ENCODE assay signal across 12 mouse cellular contexts in the genomic region with DNA sequence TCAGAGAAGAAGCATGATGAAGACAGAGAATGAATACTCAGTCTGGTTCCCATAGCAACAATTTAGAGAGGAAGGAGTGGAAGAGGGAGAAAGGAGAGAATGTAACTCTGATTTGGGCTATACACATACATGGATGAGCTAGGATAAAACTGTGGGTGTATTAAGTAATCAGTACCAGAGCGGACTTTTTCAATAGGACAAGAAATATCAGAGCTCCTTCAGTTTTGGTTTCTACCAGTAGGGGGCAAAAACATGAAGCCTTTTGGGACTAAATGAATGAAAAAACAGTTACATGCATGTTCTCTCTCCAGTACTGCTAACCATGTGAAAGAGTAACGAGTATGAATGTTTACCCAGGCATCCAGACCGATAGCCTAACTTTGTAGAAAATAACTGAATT.
A peak's percentile ranks its signal among the peaks of the same experiment; 100 is the strongest.
DNase-seq lines count a peak whose midpoint lies in the region; ATAC-seq and TF ChIP-seq lines count a peak whose summit lies in the region.
"Had no signal": no experiment of that assay in that cellular context is flagged by ENCODE, and none has a peak within 500 bp of the region (broad histone marks: within the 10 kb centered on the region; RNA-seq: fewer than 3 reads in every experiment).

No protein-coding gene starts in this region.

- no peak for DNase-seq in heart, adult 2 months
- DNase-seq in midbrain, embryonic 11.5 days (ENCODE audit: low spot score, missing footprints), result peak; percentile 89
- DNase-seq in ZHBTc4 (ENCODE audit: low read depth, low spot score), result peak; percentile 19
- DNase-seq in midbrain, postnatal 0 days (ENCODE audit: low spot score), result peak; percentile 34
- DNase-seq in frontal cortex, postnatal 25 days (ENCODE audit: low spot score in 2 of 2), result no peak
- DNase-seq in gastrocnemius, postnatal 36 days, result no peak
- DNase-seq: heart, postnatal 14 days; kidney, postnatal 14 days; thymus, postnatal 36 days had no signal

- no peak overlapping the region for H3K9ac ChIP-seq in heart, adult 2 months (ENCODE audit: low read depth, low read length)
- H3K9ac ChIP-seq in heart, embryonic 12.5 days, result no peak overlapping the region
- no peak overlapping the region for H3K9ac ChIP-seq in midbrain, embryonic 11.5 days (ENCODE audit: low read length)
- H3K9ac ChIP-seq in midbrain, embryonic 15.5 days, result no peak overlapping the region
- H3K9ac ChIP-seq in midbrain, postnatal 0 days (replicated peaks; ENCODE audit: low read length, poor library complexity, severe bottlenecking), result no peak overlapping the region
- H3K9ac ChIP-seq: embryonic facial prominence, embryonic 12.5 days had no signal

- 75% methylated on average over 3 of the region's 3 CpGs for WGBS in heart, adult 2 months
- WGBS in heart, embryonic 12.5 days, result 69% methylated on average over 3 of the region's 3 CpGs
- WGBS in midbrain, embryonic 11.5 days, result 73% methylated on average over 3 of the region's 3 CpGs
- 80% methylated on average over 3 of the region's 3 CpGs for WGBS in midbrain, embryonic 15.5 days
- WGBS in midbrain, postnatal 0 days, result 73% methylated on average over 3 of the region's 3 CpGs

- no peaks in the 10 kb centered on the region for H3K4me1 ChIP-seq in heart, adult 2 months (ENCODE audit: control insufficient read depth, insufficient read depth, low read length)
- H3K4me1 ChIP-seq in heart, embryonic 12.5 days (replicated peaks), result no peaks in the 10 kb centered on the region
- no peaks in the 10 kb centered on the region for H3K4me1 ChIP-seq in midbrain, embryonic 11.5 days (ENCODE audit: control insufficient read depth, insufficient read depth, low read length)
- H3K4me1 ChIP-seq in midbrain, embryonic 15.5 days, result no peaks in the 10 kb centered on the region
- H3K4me1 ChIP-seq in midbrain, postnatal 0 days (ENCODE audit: insufficient read depth, low read length), result peaks cover 2% of the 10 kb centered on the region; the same call in 1 of the 2 replicates
- H3K4me1 ChIP-seq: embryonic facial prominence, embryonic 12.5 days had no signal

- no peak overlapping the region for H3K4me3 ChIP-seq in heart, adult 2 months
- H3K4me3 ChIP-seq in heart, embryonic 12.5 days, result no peak overlapping the region
- no peak overlapping the region for H3K4me3 ChIP-seq in midbrain, embryonic 11.5 days (ENCODE audit: low read depth, low read length)
- H3K4me3 ChIP-seq in midbrain, embryonic 15.5 days, result no peak overlapping the region
- no peak overlapping the region for H3K4me3 ChIP-seq in midbrain, postnatal 0 days (ENCODE audit: low read depth, low read length)
- H3K4me3 ChIP-seq: embryonic facial prominence, embryonic 12.5 days had no signal

- H3K27ac ChIP-seq in heart, adult 2 months, result no peak overlapping the region
- no peak overlapping the region for H3K27ac ChIP-seq in heart, embryonic 12.5 days (ENCODE audit: poor library complexity, severe bottlenecking)
- no peak overlapping the region for H3K27ac ChIP-seq in midbrain, embryonic 11.5 days (ENCODE audit: low read depth, low read length)
- H3K27ac ChIP-seq in midbrain, embryonic 15.5 days, result no peak overlapping the region
- no peak overlapping the region for H3K27ac ChIP-seq in midbrain, postnatal 0 days (ENCODE audit: low read depth, low read length)
- H3K27ac ChIP-seq: embryonic facial prominence, embryonic 12.5 days had no signal

- no peak for ATAC-seq in heart, embryonic 12.5 days (ENCODE audit: insufficient number of reproducible peaks, low FRiP score)
- ATAC-seq in midbrain, embryonic 11.5 days (ENCODE audit: low FRiP score), result peak; percentile 35; the same call in 1 of the 2 replicates
- no peak for ATAC-seq in midbrain, embryonic 15.5 days (replicated peaks)
- ATAC-seq in midbrain, postnatal 0 days (ENCODE audit: low FRiP score), result no peak

- no peaks in the 10 kb centered on the region for H3K27me3 ChIP-seq in heart, adult 2 months (ENCODE audit: control insufficient read depth, insufficient read depth, low read length)
- H3K27me3 ChIP-seq in heart, embryonic 12.5 days (replicated peaks), result no peaks in the 10 kb centered on the region
- H3K27me3 ChIP-seq in midbrain, embryonic 11.5 days (ENCODE audit: control insufficient read depth, insufficient read depth, low read length), result no peaks in the 10 kb centered on the region
- H3K27me3 ChIP-seq in midbrain, embryonic 15.5 days (replicated peaks), result no peaks in the 10 kb centered on the region
- no peaks in the 10 kb centered on the region for H3K27me3 ChIP-seq in midbrain, postnatal 0 days (ENCODE audit: insufficient read depth, low read length)
- H3K27me3 ChIP-seq: embryonic facial prominence, embryonic 12.5 days had no signal

- H3K36me3 ChIP-seq in heart, adult 2 months (ENCODE audit: control insufficient read depth, insufficient read depth, low read length), result no peaks in the 10 kb centered on the region
- H3K36me3 ChIP-seq in heart, embryonic 12.5 days, result no peaks in the 10 kb centered on the region
- H3K36me3 ChIP-seq in midbrain, embryonic 11.5 days (ENCODE audit: control insufficient read depth, insufficient read depth, low read length), result no peaks in the 10 kb centered on the region
- no peaks in the 10 kb centered on the region for H3K36me3 ChIP-seq in midbrain, embryonic 15.5 days (replicated peaks)
- H3K36me3 ChIP-seq in midbrain, postnatal 0 days (ENCODE audit: insufficient read depth, low read length), result no peaks in the 10 kb centered on the region
- H3K36me3 ChIP-seq: embryonic facial prominence, embryonic 12.5 days had no signal

- intact Hi-C loops in heart, adult 2 months (cut with DNase I), result no loop called here
- intact Hi-C loops in gastrocnemius, postnatal 36 days (cut with DNase I), result no loop called here

- TF ChIP-seq EP300 in heart, adult 2 months (IDR thresholded peaks at IDR 0.05; ENCODE audit: insufficient read depth, low read depth, low read length), result no peak

- TF ChIP-seq CTCF in heart, adult 2 months (IDR thresholded peaks at IDR 0.05), result peak; percentile 20; the same call in 1 of the 2 replicates
- peak; percentile 56 for TF ChIP-seq CTCF in midbrain, postnatal 0 days (IDR thresholded peaks at IDR 0.05)

- TF ChIP-seq POLR2A in heart, adult 2 months (IDR thresholded peaks at IDR 0.05; ENCODE audit: insufficient read depth, low read depth, low read length), result no peak

- H3K4me2 ChIP-seq in heart, embryonic 12.5 days, result no peak overlapping the region
- H3K4me2 ChIP-seq in midbrain, embryonic 11.5 days, result no peak overlapping the region
- H3K4me2 ChIP-seq in midbrain, embryonic 15.5 days, result no peak overlapping the region
- H3K4me2 ChIP-seq in midbrain, postnatal 0 days (ENCODE audit: low read depth, low read length, poor library complexity, severe bottlenecking), result no peak overlapping the region
- H3K4me2 ChIP-seq: embryonic facial prominence, embryonic 12.5 days had no signal

- H3K9me3 ChIP-seq in heart, embryonic 12.5 days (replicated peaks), result no peaks in the 10 kb centered on the region
- H3K9me3 ChIP-seq in midbrain, embryonic 11.5 days (ENCODE audit: control insufficient read depth, low read length), result no peaks in the 10 kb centered on the region
- H3K9me3 ChIP-seq in midbrain, embryonic 15.5 days, result no peaks in the 10 kb centered on the region
- no peaks in the 10 kb centered on the region for H3K9me3 ChIP-seq in midbrain, postnatal 0 days (ENCODE audit: low read length)
- H3K9me3 ChIP-seq: embryonic facial prominence, embryonic 12.5 days had no signal

- H3K79me2 ChIP-seq in heart, adult 2 months (replicated peaks; ENCODE audit: control insufficient read depth, insufficient read depth, low read length), result no peaks in the 10 kb centered on the region

Comparison
In these comparisons a context has a peak if more than half of its experiments do, and no peak if none do; other contexts are left out.
1. DNase-seq: peak in midbrain, embryonic 11.5 days (single experiment), ZHBTc4 (single experiment) and midbrain, postnatal 0 days (single experiment); none in heart, adult 2 months (0 of 2), frontal cortex, postnatal 25 days (0 of 2) and gastrocnemius, postnatal 36 days (0 of 2).